Mouse (Mus musculus) CD4-positive, CD25-positive, alpha-beta regulatory T cell, adult 2 months (primary cell): Measurements from ENCODE around the gene Ctdsp2.

ENCODE experiments used
- DNase-seq: peaks from one replicate; pipeline ENCODE4 v3.0.0-alpha.2; 2012; ENCODE audit warnings: low read depth, low spot score

Gene Ctdsp2

GRCm38 (mm10) chr10:126962271-126962965 is 16.1 kb upstream of the Ctdsp2 start:
- DNase-seq, result no peak

- DNase-seq, result no peak
Observed at GRCm38 (mm10) chr10:126962966-126963330, 15.6 kb upstream of the Ctdsp2 start.

GRCm38 (mm10) chr10:126963821-126964220 is 14.7 kb upstream of the Ctdsp2 start:
- no peak for DNase-seq

GRCm38 (mm10) chr10:126971363-126972050 is 7.0 kb upstream of the Ctdsp2 start:
- DNase-seq, result no peak

- no peak for DNase-seq
Observed at GRCm38 (mm10) chr10:126972051-126972725, 6.3 kb upstream of the Ctdsp2 start.

GRCm38 (mm10) chr10:126972988-126973387 is 5.5 kb upstream of the Ctdsp2 start:
- no peak for DNase-seq

- DNase-seq, result no peak
Observed at GRCm38 (mm10) chr10:126975706-126976105, 2.8 kb upstream of the Ctdsp2 start.

GRCm38 (mm10) chr10:126977076-126977475 is 1.4 kb upstream of the Ctdsp2 start:
- no peak for DNase-seq

- DNase-seq, result peak; percentile 43
Observed at GRCm38 (mm10) chr10:126979121-126979635, 661 bp downstream of the Ctdsp2 start.

- peak; percentile 58 for DNase-seq
Observed at GRCm38 (mm10) chr10:126979636-126980151, 1.2 kb downstream of the Ctdsp2 start.

- DNase-seq, result no peak
Observed at GRCm38 (mm10) chr10:126980221-126980932, 1.9 kb downstream of the Ctdsp2 start.

GRCm38 (mm10) chr10:126980933-126981530 is 2.5 kb downstream of the Ctdsp2 start:
- no peak for DNase-seq

- no peak for DNase-seq
Observed at GRCm38 (mm10) chr10:126981746-126982145, 3.2 kb downstream of the Ctdsp2 start.

- DNase-seq, result no peak
Observed at GRCm38 (mm10) chr10:126983193-126983725, 4.7 kb downstream of the Ctdsp2 start.

GRCm38 (mm10) chr10:126984189-126985004 is 5.9 kb downstream of the Ctdsp2 start:
- no peak for DNase-seq

- DNase-seq, result no peak
Observed at GRCm38 (mm10) chr10:126985127-126985526, 6.6 kb downstream of the Ctdsp2 start.

GRCm38 (mm10) chr10:126985579-126985978 is 7.1 kb downstream of the Ctdsp2 start:
- DNase-seq, result no peak

GRCm38 (mm10) chr10:126986541-126986961 is 8.0 kb downstream of the Ctdsp2 start:
- no peak for DNase-seq

GRCm38 (mm10) chr10:126987183-126988118 is 8.9 kb downstream of the Ctdsp2 start:
- DNase-seq, result no peak
